Mouse (Mus musculus) spleen, postnatal 0 days (tissue): ENCODE results near the gene Ctnnb1. TPM values are rescaled to one million over a fixed set of nuclear protein-coding genes. Genes with fewer than 3 reads are reported as not detected.

Source experiments
- polyA plus RNA-seq: library from polyadenylated mRNA; unstranded; fragments of >200 nt; fragmentation: Nextera tagmentation; extraction: Ambion mirVana; gene quantifications from 2 replicates; pipeline ENCODE4 v1.2.1, GENCODE M21; 2015

Gene Ctnnb1
- polyA plus RNA-seq = 112 and 131 TPM in 2 replicates

GRCm38 (mm10) chr9:120929081-120929480, at the start of gene Ctnnb1:
Ctnnb1 (plus strand) TSS chr9:120929216.

